Mouse (Mus musculus) cortical plate, adult 2 months (tissue): Measurements from ENCODE around the gene Szrd1. TPM values are rescaled to one million over a fixed set of nuclear protein-coding genes. Genes with fewer than 3 reads are reported as not detected.
A peak's percentile ranks its signal among the peaks of the same experiment; 100 is the strongest.

Experiments used
- H3K27ac ChIP-seq: fragments of 200-500 bp; 2 replicates; pipeline ENCODE4 v1.5.1; 2012; ENCODE audit warnings: low read length, control low read depth, inconsistent platforms; ENCODE audit not compliant: insufficient read depth
- H3K4me1 ChIP-seq: fragments of 200-500 bp; 2 replicates; pipeline ENCODE4 v1.6.1; 2011; ENCODE audit warnings: low read length; ENCODE audit not compliant: control insufficient read depth, insufficient read depth
- H3K4me3 ChIP-seq: fragments of 200-500 bp; 2 replicates; pipeline ENCODE4 v1.5.1; 2011; ENCODE audit warnings: mild to moderate bottlenecking, low read length, control low read depth; ENCODE audit not compliant: insufficient read depth
- CTCF ChIP-seq: fragments of 200-500 bp; IDR thresholded peaks from 2 replicates; pipeline ENCODE4 v1.5.1; 2011; ENCODE audit warnings: mild to moderate bottlenecking, control low read depth, low read length; ENCODE audit not compliant: insufficient read depth; ENCODE audit errors: extremely low read depth
- POLR2A ChIP-seq: fragments of 200-500 bp; IDR thresholded peaks from 2 replicates; pipeline ENCODE4 v1.6.1; 2011; ENCODE audit warnings: mild to moderate bottlenecking, low read length, control low read depth; ENCODE audit not compliant: insufficient read depth; ENCODE audit errors: extremely low read depth
- polyA plus RNA-seq: library from polyadenylated mRNA; depleted of rRNA; stranded (reverse); fragments of >200 nt; gene quantifications from 2 replicates; pipeline ENCODE4 v1.2.3, GENCODE M21; 2012; rRNA removed

Szrd1 gene
- polyA plus RNA-seq, result 18.0 and 19.4 TPM in 2 replicates

GRCm38 (mm10) chr4:141139116-141139970 lies at the start of gene Szrd1:
Szrd1 (minus strand) TSS chr4:141139775.
- no peak for TF ChIP-seq CTCF
- peak; percentile 85 for TF ChIP-seq POLR2A

GRCm38 (mm10) chr4:141186923-141187836 lies 47.6 kb upstream of the Szrd1 start:
- Histone ChIP-seq H3K27ac (no peak overlapping the region), H3K4me1 (peaks cover 5% of the 10 kb centered on the region; the same call in 1 of the 2 replicates), H3K4me3 (no peak overlapping the region)
- TF ChIP-seq POLR2A (no peak), CTCF (no peak)

More at GRCm38 (mm10) chr4:141139116-141139970, at the start of gene Szrd1:
- H3K27ac ChIP-seq, result peak within 1 kb of the TSS; percentile 86; the same call in 1 of the 2 replicates
- H3K4me1 ChIP-seq, result peaks cover 8% of the 10 kb centered on the region
- H3K4me3 ChIP-seq, result peak within 1 kb of the TSS; percentile 67

- peaks cover 5% of the 10 kb centered on the region; the same call in 1 of the 2 replicates for H3K4me1 ChIP-seq
- H3K27ac ChIP-seq, result no peak overlapping the region
- H3K4me3 ChIP-seq, result no peak overlapping the region
- TF ChIP-seq POLR2A (no peak), CTCF (no peak)
Observed at GRCm38 (mm10) chr4:141184426-141184825, 44.9 kb upstream of the Szrd1 start.

- Histone ChIP-seq H3K4me3 (no peak overlapping the region), H3K27ac (no peak overlapping the region), H3K4me1 (peaks cover 8% of the 10 kb centered on the region; the same call in 1 of the 2 replicates)
- TF ChIP-seq CTCF (no peak), POLR2A (no peak)
Observed at GRCm38 (mm10) chr4:141183932-141184331, 44.4 kb upstream of the Szrd1 start.

- Histone ChIP-seq H3K27ac (no peak overlapping the region), H3K4me3 (no peak overlapping the region), H3K4me1 (peaks cover 11% of the 10 kb centered on the region)
- no peak for TF ChIP-seq CTCF
- no peak for TF ChIP-seq POLR2A
Observed at GRCm38 (mm10) chr4:141181981-141182380, 42.4 kb upstream of the Szrd1 start.

GRCm38 (mm10) chr4:141180831-141181230 lies 41.3 kb upstream of the Szrd1 start:
- Histone ChIP-seq H3K4me3 (no peak overlapping the region), H3K27ac (no peak overlapping the region), H3K4me1 (peaks cover 9% of the 10 kb centered on the region)
- TF ChIP-seq CTCF, result no peak
- no peak for TF ChIP-seq POLR2A

GRCm38 (mm10) chr4:141178500-141178899 lies 38.9 kb upstream of the Szrd1 start:
- Histone ChIP-seq H3K4me1 (peaks cover 12% of the 10 kb centered on the region), H3K27ac (no peak overlapping the region)
- no peak for TF ChIP-seq POLR2A

GRCm38 (mm10) chr4:141176328-141176838 lies 36.8 kb upstream of the Szrd1 start:
- H3K27ac ChIP-seq, result peak overlapping the region; percentile 27; the same call in 1 of the 2 replicates
- peaks cover 18% of the 10 kb centered on the region for H3K4me1 ChIP-seq
- no peak for TF ChIP-seq POLR2A
- no peak for TF ChIP-seq CTCF
- H3K4me3 ChIP-seq, result no peak overlapping the region

More at GRCm38 (mm10) chr4:141178500-141178899, 38.9 kb upstream of the Szrd1 start:
- no peak overlapping the region for H3K4me3 ChIP-seq

GRCm38 (mm10) chr4:141175783-141176182 lies 36.2 kb upstream of the Szrd1 start:
- H3K4me1 ChIP-seq, result peaks cover 18% of the 10 kb centered on the region
- TF ChIP-seq POLR2A, result no peak
- no peak for TF ChIP-seq CTCF
- no peak overlapping the region for H3K27ac ChIP-seq
- no peak overlapping the region for H3K4me3 ChIP-seq
